Mouse (Mus musculus) cerebellum, adult 2 months (tissue): ENCODE results near the gene Olfr1380.
"Not testable (repeated sequence)": the region's sequence is repeated elsewhere in the genome, so short reads cannot be mapped to it uniquely, and the experiment has no call there.

Experiments used
- CTCF ChIP-seq: fragments of 200-500 bp; IDR thresholded peaks from 2 replicates; pipeline ENCODE4 v1.5.1; 2011; ENCODE audit warnings: low read depth, mild to moderate bottlenecking, control low read depth, low read length, moderate library complexity, borderline replicate concordance; ENCODE audit not compliant: insufficient read depth
- POLR2A ChIP-seq: fragments of 200-500 bp; IDR thresholded peaks from 2 replicates; pipeline ENCODE4 v1.6.1; 2011; ENCODE audit warnings: low read length, control low read depth, borderline replicate concordance; ENCODE audit not compliant: insufficient read depth

DNA sequence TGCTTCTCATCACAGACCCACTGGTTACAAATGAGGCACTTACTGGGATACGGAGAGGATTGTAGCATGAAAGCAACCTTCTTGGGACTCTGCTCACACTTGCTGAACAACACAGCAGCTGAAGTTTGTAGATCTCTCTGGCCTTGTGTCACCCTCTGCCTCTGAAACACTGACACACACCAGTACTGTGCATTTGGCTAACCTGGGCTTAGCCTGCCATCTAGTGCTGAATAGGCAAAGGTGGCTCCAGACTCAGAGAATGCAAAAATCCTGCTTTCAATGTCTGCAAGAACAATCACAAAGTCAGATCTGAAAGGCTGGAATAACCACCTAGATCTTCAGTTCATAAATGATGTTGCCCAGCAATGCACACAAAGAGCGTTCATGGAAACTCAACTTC, 20.0 kb upstream of the Olfr1380 start:
- not testable (repeated sequence) for TF ChIP-seq CTCF, POLR2A
